In the genomic region with DNA sequence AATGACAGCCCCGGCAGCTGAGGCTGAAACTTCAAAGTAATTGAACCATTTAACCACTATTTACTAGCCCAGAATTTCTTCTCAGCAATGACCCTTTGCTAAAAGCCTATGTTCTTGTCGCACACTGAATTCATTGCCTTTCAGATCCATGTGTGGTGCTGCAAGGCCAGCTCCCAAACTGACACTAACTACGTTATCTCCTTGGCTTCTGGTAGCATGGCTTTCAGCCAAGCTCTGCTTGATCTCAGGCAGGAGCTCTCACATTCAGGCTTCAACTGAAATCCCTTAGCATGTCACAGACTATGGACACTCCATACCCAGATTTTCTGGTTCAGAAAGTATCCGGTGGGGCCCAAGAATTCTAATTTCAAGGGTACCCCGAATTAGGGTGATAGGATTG, we compare ENCODE assay signal across 13 mouse cellular contexts.
DNase-seq lines count a peak whose midpoint lies in the region; ATAC-seq lines count a peak whose summit lies in the region.
"Had no signal": no experiment of that assay in that cellular context is flagged by ENCODE, and none has a peak within 500 bp of the region (broad histone marks: within the 10 kb centered on the region; RNA-seq: fewer than 3 reads in every experiment).

No protein-coding gene starts in this region.

- H3K36me3 ChIP-seq in heart, embryonic 16.5 days (ENCODE audit: control insufficient read depth, insufficient read depth), result no peaks in the 10 kb centered on the region
- H3K36me3 ChIP-seq: embryonic facial prominence, embryonic 13.5 days had no signal

- no peak overlapping the region for H3K4me3 ChIP-seq in heart, embryonic 16.5 days (ENCODE audit: low read length)
- H3K4me3 ChIP-seq: embryonic facial prominence, embryonic 13.5 days had no signal

- H3K27me3 ChIP-seq in heart, embryonic 16.5 days (ENCODE audit: control insufficient read depth, insufficient read depth, low read length), result no peaks in the 10 kb centered on the region
- H3K27me3 ChIP-seq: embryonic facial prominence, embryonic 13.5 days had no signal

- H3K9me3 ChIP-seq in heart, embryonic 16.5 days (replicated peaks; ENCODE audit: control insufficient read depth, low read length), result no peaks in the 10 kb centered on the region
- H3K9me3 ChIP-seq: embryonic facial prominence, embryonic 13.5 days had no signal

- peak; percentile 83 to 86 for DNase-seq in cerebellum, postnatal 14 days
- no peak for DNase-seq in cerebellum, adult 8-10 months
- peak; percentile 9 for DNase-seq in kidney, postnatal 10 days
- no peak for DNase-seq in kidney, postnatal 25 days
- peak; percentile 5 for DNase-seq in adipocyte (ENCODE audit: low spot score)
- DNase-seq in spleen, adult 18-20 months, result no peak
- DNase-seq: thymus, postnatal 36 days had no signal

- peaks cover 4% of the 10 kb centered on the region; the same call in 1 of the 2 replicates for H3K4me1 ChIP-seq in heart, embryonic 16.5 days (ENCODE audit: control insufficient read depth, insufficient read depth, low read length)
- H3K4me1 ChIP-seq: embryonic facial prominence, embryonic 13.5 days had no signal

- WGBS in heart, embryonic 16.5 days, result 32% methylated on average over 5 of the region's 5 CpGs

- no peak overlapping the region for H3K9ac ChIP-seq in heart, embryonic 16.5 days (ENCODE audit: low read length)
- H3K9ac ChIP-seq: embryonic facial prominence, embryonic 13.5 days; liver, embryonic 14.5 days had no signal

- peak; percentile 89 for ATAC-seq in heart, embryonic 16.5 days (replicated peaks; ENCODE audit: extremely low read depth, insufficient read depth, low FRiP score)
- no peak for ATAC-seq in megakaryocyte progenitor cell, adult 5-6 weeks (replicated peaks; ENCODE audit: poor library complexity)
- ATAC-seq: activated CD4-positive, CD25-positive, alpha-beta regulatory T cell, adult 4 months; intestine, embryonic 16.5 days had no signal

- no peak overlapping the region for H3K4me2 ChIP-seq in heart, embryonic 16.5 days (ENCODE audit: low read depth, low read length)
- H3K4me2 ChIP-seq: embryonic facial prominence, embryonic 13.5 days had no signal

- peak overlapping the region; percentile 80 for H3K27ac ChIP-seq in heart, embryonic 16.5 days (ENCODE audit: low read length)
- H3K27ac ChIP-seq: embryonic facial prominence, embryonic 13.5 days; liver, embryonic 14.5 days had no signal

Comparison
In these comparisons a context has a peak if more than half of its experiments do, and no peak if none do; other contexts are left out.
1. DNase-seq: peak in cerebellum, postnatal 14 days (2 of 2), kidney, postnatal 10 days (single experiment) and adipocyte (single experiment); none in cerebellum, adult 8-10 months (single experiment), kidney, postnatal 25 days (0 of 2) and spleen, adult 18-20 months (0 of 2).